Mouse (Mus musculus) midbrain, embryonic 12.5 days (tissue): ENCODE data around the gene Dhdh. TPM values are rescaled to one million over a fixed set of nuclear protein-coding genes. Genes with fewer than 3 reads are reported as not detected.
"Not testable (repeated sequence)": the region's sequence is repeated elsewhere in the genome, so short reads cannot be mapped to it uniquely, and the experiment has no call there.

ENCODE experiments used
- ATAC-seq: fragments of 200-750 bp; cut with Nextera tagmentation; 2 replicates; pipeline ENCODE4 v1.8.0; 2017; ENCODE audit warnings: low read depth, moderate TSS enrichment, moderate library complexity; ENCODE audit not compliant: low FRiP score
- H3K27ac ChIP-seq: fragments of 300-500 bp; sonication (generic); replicated peaks from 2 replicates; pipeline ENCODE4 v1.5.1; 2016; ENCODE audit warnings: mild to moderate bottlenecking
- H3K27me3 ChIP-seq: fragments of 300-500 bp; sonication (generic); 2 replicates; pipeline ENCODE4 v1.6.1; 2016; ENCODE audit warnings: mild to moderate bottlenecking
- H3K36me3 ChIP-seq: fragments of 300-500 bp; sonication (generic); 2 replicates; pipeline ENCODE4 v1.6.1; 2016
- H3K4me1 ChIP-seq: fragments of 300-500 bp; sonication (generic); 2 replicates; pipeline ENCODE4 v1.6.1; 2016
- H3K4me2 ChIP-seq: fragments of 300-500 bp; sonication (generic); replicated peaks from 2 replicates; pipeline ENCODE4 v1.6.1; 2016; ENCODE audit warnings: mild to moderate bottlenecking, moderate library complexity
- H3K4me3 ChIP-seq: fragments of 300-500 bp; sonication (generic); 2 replicates; pipeline ENCODE4 v1.5.1; 2016; ENCODE audit warnings: mild to moderate bottlenecking
- H3K9ac ChIP-seq: fragments of 300-500 bp; sonication (generic); replicated peaks from 2 replicates; pipeline ENCODE4 v1.6.1; 2016; ENCODE audit warnings: mild to moderate bottlenecking, moderate library complexity
- H3K9me3 ChIP-seq: fragments of 300-500 bp; sonication (generic); 2 replicates; pipeline ENCODE4 v1.6.1; 2016; ENCODE audit warnings: mild to moderate bottlenecking
- WGBS: fragments of 180-500 bp; shearing (Covaris S2); methylation state at CpG from one replicate; pipeline ENCODE4 v1.1.7; 2016; 5-methylcytosine and 5-hydroxymethylcytosine counted together
- polyA plus RNA-seq: library from polyadenylated mRNA; unstranded; fragments of >200 nt; fragmentation: Nextera tagmentation; extraction: Ambion mirVana; gene quantifications from 2 replicates; pipeline ENCODE4 v1.2.1, GENCODE M21; 2016

Dhdh gene
- polyA plus RNA-seq, 1 experiment from 2014 or later, result 3.6 TPM

GRCm38 (mm10) chr7:45522957-45523676 lies 34.5 kb upstream of the Dhdh start:
- no peak overlapping the region for H3K9ac ChIP-seq
- no peaks in the 10 kb centered on the region for H3K9me3 ChIP-seq
- 74% methylated on average over 18 of the region's 18 CpGs for WGBS
- peaks cover 14% of the 10 kb centered on the region for H3K4me1 ChIP-seq
- H3K36me3 ChIP-seq, result no peaks in the 10 kb centered on the region
- no peaks in the 10 kb centered on the region for H3K27me3 ChIP-seq
- H3K27ac ChIP-seq, result no peak overlapping the region
- H3K4me2 ChIP-seq, result peak overlapping the region; percentile 16; the same call in 1 of the 2 replicates
- no peak overlapping the region for H3K4me3 ChIP-seq
- ATAC-seq, result no peak

GRCm38 (mm10) chr7:45522194-45522752 lies 33.7 kb upstream of the Dhdh start:
- H3K27ac ChIP-seq, result no peak overlapping the region
- H3K4me1 ChIP-seq, result peaks cover 14% of the 10 kb centered on the region
- H3K9me3 ChIP-seq, result no peaks in the 10 kb centered on the region
- H3K27me3 ChIP-seq, result no peaks in the 10 kb centered on the region
- H3K9ac ChIP-seq, result no peak overlapping the region
- WGBS, result 54% methylated on average over 16 of the region's 16 CpGs
- H3K36me3 ChIP-seq, result no peaks in the 10 kb centered on the region
- peak overlapping the region; percentile 52 for H3K4me3 ChIP-seq
- H3K4me2 ChIP-seq, result peak overlapping the region; percentile 49
- ATAC-seq, result no peak; the same call in 1 of the 2 replicates

GRCm38 (mm10) chr7:45521728-45522184 lies 33.2 kb upstream of the Dhdh start:
- H3K27me3 ChIP-seq, result no peaks in the 10 kb centered on the region
- under 1% methylated on average over 28 of the region's 28 CpGs for WGBS
- peak overlapping the region; percentile 52 for H3K4me3 ChIP-seq
- no peaks in the 10 kb centered on the region for H3K9me3 ChIP-seq
- H3K27ac ChIP-seq, result peak overlapping the region; percentile 75
- H3K4me1 ChIP-seq, result peaks cover 14% of the 10 kb centered on the region
- peak overlapping the region; percentile 49 for H3K4me2 ChIP-seq
- peak; percentile 69 for ATAC-seq
- H3K36me3 ChIP-seq, result no peaks in the 10 kb centered on the region
- peak overlapping the region; percentile 59 for H3K9ac ChIP-seq

GRCm38 (mm10) chr7:45520605-45521004 lies 32.0 kb upstream of the Dhdh start:
- no peak overlapping the region for H3K27ac ChIP-seq
- 95% methylated on average over 7 of the region's 7 CpGs for WGBS
- peaks cover 14% of the 10 kb centered on the region for H3K4me1 ChIP-seq
- no peaks in the 10 kb centered on the region for H3K9me3 ChIP-seq
- no peaks in the 10 kb centered on the region for H3K36me3 ChIP-seq
- no peak overlapping the region for H3K4me3 ChIP-seq
- H3K9ac ChIP-seq, result no peak overlapping the region
- H3K4me2 ChIP-seq, result no peak overlapping the region
- ATAC-seq, result no peak
- no peaks in the 10 kb centered on the region for H3K27me3 ChIP-seq

- no peak for ATAC-seq
- Histone ChIP-seq H3K36me3 (no peaks in the 10 kb centered on the region), H3K4me3 (no peak overlapping the region), H3K27me3 (no peaks in the 10 kb centered on the region), H3K4me1 (peaks cover 3% of the 10 kb centered on the region), H3K9ac (no peak overlapping the region), H3K9me3 (no peaks in the 10 kb centered on the region), H3K27ac (no peak overlapping the region), H3K4me2 (no peak overlapping the region)
- WGBS, result 81% methylated on average over 8 of the region's 8 CpGs
Measured at GRCm38 (mm10) chr7:45519345-45520120, 30.9 kb upstream of the Dhdh start.

- Histone ChIP-seq H3K4me3 (no peak overlapping the region), H3K9ac (no peak overlapping the region), H3K27ac (no peak overlapping the region), H3K4me2 (no peak overlapping the region), H3K4me1 (peaks cover under 1% of the 10 kb centered on the region; the same call in 1 of the 2 replicates), H3K36me3 (no peaks in the 10 kb centered on the region), H3K9me3 (no peaks in the 10 kb centered on the region), H3K27me3 (no peaks in the 10 kb centered on the region)
- 93% methylated on average over 16 of the region's 16 CpGs for WGBS
- no peak for ATAC-seq
Measured at GRCm38 (mm10) chr7:45518618-45519017, 30.0 kb upstream of the Dhdh start.

GRCm38 (mm10) chr7:45516846-45517245 lies 28.2 kb upstream of the Dhdh start:
- not testable (repeated sequence) for H3K36me3 ChIP-seq, H3K4me1 ChIP-seq, H3K4me2 ChIP-seq, H3K27me3 ChIP-seq, H3K9ac ChIP-seq, H3K4me3 ChIP-seq, H3K27ac ChIP-seq, H3K9me3 ChIP-seq, ATAC-seq
- 76% methylated on average over 5 of the region's 5 CpGs for WGBS

GRCm38 (mm10) chr7:45515436-45515835 lies 26.8 kb upstream of the Dhdh start:
- no peak for ATAC-seq
- H3K36me3 ChIP-seq, result no peaks in the 10 kb centered on the region
- H3K4me1 ChIP-seq, result no peaks in the 10 kb centered on the region
- no peak overlapping the region for H3K4me3 ChIP-seq
- H3K9me3 ChIP-seq, result no peaks in the 10 kb centered on the region
- no peak overlapping the region for H3K4me2 ChIP-seq
- no peak overlapping the region for H3K27ac ChIP-seq
- H3K27me3 ChIP-seq, result no peaks in the 10 kb centered on the region
- H3K9ac ChIP-seq, result 0 out of 2 replicates have a peak overlapping the region, but pooled peaks have one; percentile 28
- 28% methylated on average over 16 of the region's 16 CpGs for WGBS

GRCm38 (mm10) chr7:45514411-45514810 lies 25.8 kb upstream of the Dhdh start:
- H3K36me3 ChIP-seq, result no peaks in the 10 kb centered on the region

GRCm38 (mm10) chr7:45509912-45510787 lies 21.5 kb upstream of the Dhdh start, which contains the start of gene Nucb1:
Nucb1 (minus strand) TSS chr7:45510406.
- WGBS, result under 1% methylated on average over 44 of the region's 44 CpGs
- ATAC-seq, result peak; percentile 91

More at GRCm38 (mm10) chr7:45514411-45514810, 25.8 kb upstream of the Dhdh start:
- Histone ChIP-seq H3K4me1 (peaks cover 5% of the 10 kb centered on the region), H3K9me3 (no peaks in the 10 kb centered on the region), H3K27me3 (no peaks in the 10 kb centered on the region), H3K27ac (no peak overlapping the region), H3K4me3 (no peak overlapping the region), H3K4me2 (no peak overlapping the region), H3K9ac (no peak overlapping the region)
- WGBS, result 87% methylated on average over 7 of the region's 7 CpGs
- no peak for ATAC-seq

GRCm38 (mm10) chr7:45509181-45509882 lies 20.7 kb upstream of the Dhdh start:
- 44% methylated on average over 19 of the region's 19 CpGs for WGBS
- peak overlapping the region; percentile 85; the same call in 1 of the 2 replicates for H3K27ac ChIP-seq
- H3K4me3 ChIP-seq, result peak overlapping the region; percentile 77
- peaks cover 14% of the 10 kb centered on the region for H3K4me1 ChIP-seq
- peaks cover 15% of the 10 kb centered on the region for H3K36me3 ChIP-seq
- no peak for ATAC-seq
- H3K9me3 ChIP-seq, result no peaks in the 10 kb centered on the region
- H3K27me3 ChIP-seq, result no peaks in the 10 kb centered on the region
- peak overlapping the region; percentile 80 for H3K4me2 ChIP-seq
- peak overlapping the region; percentile 87 for H3K9ac ChIP-seq

More at GRCm38 (mm10) chr7:45509912-45510787, 21.5 kb upstream of the Dhdh start, which contains the start of gene Nucb1:
- Histone ChIP-seq H3K4me2 (peak within 1 kb of the TSS; percentile 80), H3K9me3 (no peaks in the 10 kb centered on the region), H3K27ac (peak within 1 kb of the TSS; percentile 85), H3K4me3 (peak within 1 kb of the TSS; percentile 77), H3K27me3 (no peaks in the 10 kb centered on the region), H3K4me1 (peaks cover 14% of the 10 kb centered on the region), H3K36me3 (peaks cover 15% of the 10 kb centered on the region), H3K9ac (peak within 1 kb of the TSS; percentile 87)
